Mouse (Mus musculus): ENCODE measurements at regions not wholly inside any gene's neighbourhood (a gene's known extent, or its start where the extent isn't known, plus 50 kb on each side); places are given as distances from the start of the nearest gene placed in this dataset. TPM values are rescaled to one million over a fixed set of nuclear protein-coding genes. Genes with fewer than 3 reads are reported as not detected.

DNA sequence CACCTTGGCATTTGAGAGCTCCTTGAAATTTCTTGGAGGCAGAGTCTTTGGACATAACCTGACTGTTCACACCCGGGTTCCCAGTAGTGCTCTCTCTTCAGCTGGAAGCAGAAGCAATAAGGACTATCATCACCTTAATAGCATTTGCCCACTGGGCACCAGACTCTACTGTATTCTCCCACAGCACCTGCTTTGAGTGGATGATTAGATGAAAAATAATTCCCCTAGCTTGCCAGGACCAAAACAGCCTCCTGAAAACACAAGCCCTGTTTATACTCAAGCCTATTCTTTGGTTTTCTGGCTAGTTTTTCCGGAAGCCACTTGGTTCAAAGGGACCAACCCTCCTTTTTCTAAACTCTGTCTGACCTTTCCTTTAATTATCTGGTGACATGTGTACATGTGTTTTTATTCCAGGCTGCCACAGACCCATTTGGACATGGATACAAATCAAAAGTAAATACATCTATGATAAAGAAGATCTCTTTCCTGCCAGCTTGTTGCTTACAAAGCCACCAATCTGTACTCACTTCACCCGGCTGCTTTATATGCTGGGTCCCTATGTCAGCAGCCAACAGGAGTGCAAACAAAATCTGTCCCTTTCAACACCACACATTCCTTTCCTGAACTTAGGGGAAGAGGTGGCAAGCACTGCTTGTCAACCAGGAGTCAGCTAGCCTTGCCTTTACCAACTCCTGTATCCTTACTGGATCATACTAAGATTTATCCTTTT lies 787.4 kb downstream of the Bcl11a start:
- H3K9ac ChIP-seq (replicated peaks; ENCODE audit: low read depth) = no peak overlapping the region
- H3K27me3 ChIP-seq (replicated peaks; ENCODE audit: insufficient read depth, low read length) = no peaks in the 10 kb centered on the region
- WGBS = 33% methylated on average over 3 of the region's 3 CpGs
- ATAC-seq (no peak), DNase-seq (ENCODE audit: low spot score) (no peak)
- H3K27ac ChIP-seq (ENCODE audit: low read length) = no peak overlapping the region
- no peaks in the 10 kb centered on the region for H3K9me3 ChIP-seq (ENCODE audit: low read length)
- no peak for TF ChIP-seq CTCF (IDR thresholded peaks at IDR 0.05)
- no peak for TF ChIP-seq EP300 (IDR thresholded peaks at IDR 0.05)
- H3K4me2 ChIP-seq (replicated peaks; ENCODE audit: low read depth, low read length) = no peak overlapping the region
- H3K4me1 ChIP-seq (ENCODE audit: insufficient read depth, low read depth, low read length) = no peaks in the 10 kb centered on the region
- no peaks in the 10 kb centered on the region for H3K36me3 ChIP-seq (ENCODE audit: insufficient read depth, low read length)
- no peak overlapping the region for H3K4me3 ChIP-seq (ENCODE audit: low read depth, low read length)

Small RNAs in the stretch of these regions (microRNA-seq; reads per million reads assigned to microRNA genes)
- gene Gm25507 = not detected

All from lung, postnatal 0 days (tissue).